Mouse (Mus musculus) MEL (cell line): ENCODE results near the gene Rab11fip4.

Source experiments
- CTCF ChIP-seq, 3 experiments: IDR thresholded peaks in 2 of 3; conservative IDR thresholded peaks in 1 of 3; 2 replicates each; pipeline ENCODE4 v1.5.1; 2011 to 2012; ENCODE audit warnings: low read length in 3 of 3, low read depth in 2 of 3, mild to moderate bottlenecking in 2 of 3, improper control_type of control experiment in 1 of 3, inconsistent platforms in 1 of 3, mixed read lengths in 1 of 3, moderate library complexity in 1 of 3; ENCODE audit not compliant: control insufficient read depth in 1 of 3, insufficient read depth in 1 of 3, poor library complexity in 1 of 3, severe bottlenecking in 1 of 3
- EP300 ChIP-seq, 2 experiments: IDR thresholded peaks; 2 replicates each; pipeline ENCODE4 v1.6.1; 2011; ENCODE audit warnings: improper control_type of control experiment in 2 of 2, low read length in 2 of 2, low read depth in 1 of 2, mild to moderate bottlenecking in 1 of 2
- GATA1 ChIP-seq: IDR thresholded peaks from 2 replicates; pipeline ENCODE4 v1.6.1; 2011; ENCODE audit warnings: low read depth, low read length, improper control_type of control experiment
- MAX ChIP-seq: IDR thresholded peaks from 2 replicates; pipeline ENCODE4 v1.6.1; 2011; ENCODE audit warnings: low read length, improper control_type of control experiment
- MAZ ChIP-seq: IDR thresholded peaks from 2 replicates; pipeline ENCODE4 v1.6.1; 2012; ENCODE audit warnings: low read depth, mild to moderate bottlenecking, inconsistent platforms, low read length, improper control_type of control experiment
- MEF2A ChIP-seq: IDR thresholded peaks from 2 replicates; pipeline ENCODE4 v1.6.1; 2014; ENCODE audit warnings: low read depth, mild to moderate bottlenecking, inconsistent platforms, low read length, improper control_type of control experiment; ENCODE audit not compliant: poor library complexity, insufficient replicate concordance, severe bottlenecking; ENCODE audit errors: extremely low read depth
- POLR2A ChIP-seq, 2 experiments: IDR thresholded peaks; 2 replicates each; pipeline ENCODE4 v1.6.1; 2011 to 2012; ENCODE audit warnings: low read length in 2 of 2, mild to moderate bottlenecking in 2 of 2, control low read depth in 1 of 2, improper control_type of control experiment in 1 of 2, low read depth in 1 of 2, moderate library complexity in 1 of 2; ENCODE audit not compliant: control insufficient read depth in 1 of 2, insufficient read depth in 1 of 2, poor library complexity in 1 of 2
- RAD21 ChIP-seq: IDR thresholded peaks from 2 replicates; pipeline ENCODE4 v1.6.1; 2011; ENCODE audit warnings: mild to moderate bottlenecking, low read depth, low read length, improper control_type of control experiment
- TAL1 ChIP-seq: IDR thresholded peaks from 2 replicates; pipeline ENCODE4 v1.6.1; 2012; ENCODE audit warnings: mild to moderate bottlenecking, inconsistent platforms, low read length, moderate library complexity, mixed read lengths
- TBP ChIP-seq: IDR thresholded peaks from 2 replicates; pipeline ENCODE4 v1.8.0; 2011; ENCODE audit warnings: low read depth, low read length, improper control_type of control experiment
- USF2 ChIP-seq, 2 experiments: IDR thresholded peaks; 2 replicates each; pipeline ENCODE4 v1.6.1; 2011 to 2012; ENCODE audit warnings: improper control_type of control experiment in 2 of 2, low read length in 2 of 2, borderline replicate concordance in 1 of 2, inconsistent platforms in 1 of 2, low read depth in 1 of 2, mild to moderate bottlenecking in 1 of 2; ENCODE audit not compliant: insufficient read depth in 1 of 2

DNA sequence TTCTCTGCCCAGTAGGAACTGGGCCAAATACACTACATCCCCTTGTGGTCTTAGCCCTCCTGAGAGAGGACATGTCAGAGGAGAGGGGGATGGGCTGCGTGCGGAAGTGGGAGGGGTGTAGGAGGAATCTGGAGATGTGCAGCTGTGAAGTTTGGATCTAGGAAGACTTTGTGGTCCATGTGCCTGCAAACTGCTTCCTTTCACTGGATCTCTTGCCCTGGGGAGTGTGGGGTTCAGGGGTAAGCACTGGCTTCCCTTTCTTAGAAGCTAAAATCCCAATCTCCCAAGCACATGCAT lies 125.4 kb downstream of the Rab11fip4 start:
- no peak for TF ChIP-seq RAD21
- TF ChIP-seq MAX: no peak
- TF ChIP-seq GATA1: no peak
- TF ChIP-seq CTCF (IDR thresholded peaks at IDR 0.05 in 2 of 3, conservative IDR thresholded peaks at IDR 0.05 in 1 of 3; ENCODE audit: control insufficient read depth in 1 of 3, insufficient read depth in 1 of 3, low read depth in 2 of 3, low read length in 3 of 3, poor library complexity in 1 of 3, severe bottlenecking in 1 of 3): no peak
- no peak for TF ChIP-seq TBP
- TF ChIP-seq EP300 (IDR thresholded peaks at IDR 0.05; ENCODE audit: low read depth in 1 of 2, low read length in 2 of 2): no peak
- no peak for TF ChIP-seq USF2 (IDR thresholded peaks at IDR 0.05; ENCODE audit: borderline replicate concordance in 1 of 2, insufficient read depth in 1 of 2, low read depth in 1 of 2, low read length in 2 of 2)
- no peak for TF ChIP-seq POLR2A (IDR thresholded peaks at IDR 0.05; ENCODE audit: control insufficient read depth in 1 of 2, insufficient read depth in 1 of 2, low read depth in 1 of 2, low read length in 2 of 2, poor library complexity in 1 of 2)
- TF ChIP-seq TAL1: no peak
- no peak for TF ChIP-seq MAZ
- no peak for TF ChIP-seq MEF2A
